Mouse (Mus musculus) embryo, embryonic 10 days (tissue): ENCODE measurements around the gene Rsu1.

Source experiments
- DNase-seq: peaks from one replicate; pipeline ENCODE4 v3.0.0-alpha.2; 2015; ENCODE audit warnings: low spot score

Rsu1 gene

GRCm38 (mm10) chr2:13168743-13169142 is 102.5 kb downstream of the Rsu1 start:
- DNase-seq: peak; percentile 53

GRCm38 (mm10) chr2:13161717-13162116 is 109.5 kb downstream of the Rsu1 start:
- no peak for DNase-seq

- no peak for DNase-seq
Measured at GRCm38 (mm10) chr2:13145245-13145644, 126.0 kb downstream of the Rsu1 start.

GRCm38 (mm10) chr2:13134890-13135289 is 136.3 kb downstream of the Rsu1 start:
- DNase-seq: no peak

- DNase-seq: no peak
Measured at GRCm38 (mm10) chr2:13132841-13133240, 138.4 kb downstream of the Rsu1 start.

- no peak for DNase-seq
Measured at GRCm38 (mm10) chr2:13132406-13132805, 138.8 kb downstream of the Rsu1 start.

GRCm38 (mm10) chr2:13129859-13130258 is 141.4 kb downstream of the Rsu1 start:
- peak; percentile 14 for DNase-seq

- DNase-seq: no peak
Measured at GRCm38 (mm10) chr2:13129337-13129736, 141.9 kb downstream of the Rsu1 start.

- no peak for DNase-seq
Measured at GRCm38 (mm10) chr2:13120461-13120860, 150.8 kb downstream of the Rsu1 start.

GRCm38 (mm10) chr2:13117896-13118295 is 153.3 kb downstream of the Rsu1 start:
- no peak for DNase-seq

- peak; percentile 21 for DNase-seq
Measured at GRCm38 (mm10) chr2:13106531-13106930, 164.7 kb downstream of the Rsu1 start.

- DNase-seq: no peak
Measured at GRCm38 (mm10) chr2:13104388-13104787, 166.8 kb downstream of the Rsu1 start.

- DNase-seq: no peak
Measured at GRCm38 (mm10) chr2:13103797-13104200, 167.4 kb downstream of the Rsu1 start.

GRCm38 (mm10) chr2:13094045-13094444 is 177.2 kb downstream of the Rsu1 start:
- no peak for DNase-seq

- DNase-seq: no peak
Measured at GRCm38 (mm10) chr2:13093570-13093969, 177.6 kb downstream of the Rsu1 start.

- DNase-seq: no peak
Measured at GRCm38 (mm10) chr2:13091399-13092015, 179.7 kb downstream of the Rsu1 start.

- DNase-seq: no peak
Measured at GRCm38 (mm10) chr2:13090841-13091240, 180.4 kb downstream of the Rsu1 start.

GRCm38 (mm10) chr2:13089861-13090260 is 181.4 kb downstream of the Rsu1 start:
- no peak for DNase-seq

- DNase-seq: no peak
Measured at GRCm38 (mm10) chr2:13088266-13088665, 182.9 kb downstream of the Rsu1 start.

- DNase-seq: no peak
Measured at GRCm38 (mm10) chr2:13087811-13088210, 183.4 kb downstream of the Rsu1 start.

- no peak for DNase-seq
Measured at GRCm38 (mm10) chr2:13084223-13084622, 187.0 kb downstream of the Rsu1 start.

GRCm38 (mm10) chr2:13080476-13080875 is 190.7 kb downstream of the Rsu1 start:
- no peak for DNase-seq

GRCm38 (mm10) chr2:13072243-13072642 is 199.0 kb downstream of the Rsu1 start:
- no peak for DNase-seq

- DNase-seq: no peak
Measured at GRCm38 (mm10) chr2:13060426-13061170, 210.6 kb downstream of the Rsu1 start.
